Mouse (Mus musculus) heart, postnatal 0 days (tissue): ENCODE measurements around the gene Fgf8.

ENCODE experiments used
- CTCF ChIP-seq: IDR thresholded peaks from 2 replicates; pipeline ENCODE4 v1.5.1; 2016; ENCODE audit warnings: antibody characterized with exemption, control low read depth, low read depth
- EP300 ChIP-seq: IDR thresholded peaks from 2 replicates; pipeline ENCODE4 v1.6.1; 2016; ENCODE audit warnings: antibody characterized with exemption, low read depth

GRCm38 (mm10) chr19:45733564-45733963 lies 9.2 kb downstream of the Fgf8 start:
- TF ChIP-seq CTCF (no peak), EP300 (no peak)
